Mouse (Mus musculus): ENCODE results near the gene Rpl10a. TPM values are rescaled to one million over a fixed set of nuclear protein-coding genes. Genes with fewer than 3 reads are reported as not detected.
"Not testable (repeated sequence)": the region's sequence is repeated elsewhere in the genome, so short reads cannot be mapped to it uniquely, and the experiment has no call there.

Gene Rpl10a
- total RNA-seq, 2 experiments from 2014 or later: 418 to 419 TPM

DNA sequence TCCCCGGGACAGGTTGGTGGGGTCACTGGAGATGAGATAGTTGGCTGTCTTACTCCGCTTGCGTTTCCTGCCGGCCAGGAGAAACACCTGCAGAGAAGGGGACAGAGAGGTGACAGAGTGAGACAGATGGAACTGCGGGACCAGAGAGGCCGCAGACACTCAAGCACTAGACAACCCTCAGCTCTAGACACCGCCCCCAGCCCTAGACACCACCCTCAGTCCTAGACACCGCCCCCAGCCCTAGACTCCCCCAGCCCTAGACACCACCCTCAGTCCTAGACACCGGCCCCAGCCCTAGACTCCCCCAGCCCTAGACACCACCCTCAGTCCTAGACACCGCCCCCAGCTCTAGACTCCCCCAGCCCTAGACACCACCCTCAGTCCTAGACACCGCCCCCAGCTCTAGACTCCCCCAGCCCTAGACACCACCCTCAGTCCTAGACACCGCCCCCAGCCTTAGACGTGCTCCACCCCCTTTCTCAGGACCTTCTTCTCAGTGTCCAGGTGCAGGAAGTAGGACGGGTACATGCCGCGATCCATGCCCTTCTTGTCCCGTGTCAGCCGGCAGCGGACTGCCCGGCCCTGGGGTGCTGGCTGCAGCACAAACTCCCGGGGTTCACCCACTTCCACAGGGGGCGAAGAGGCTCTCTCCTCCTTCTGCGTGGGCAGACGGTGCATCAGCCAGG, 30.4 kb downstream of the Rpl10a start:
- not testable (repeated sequence) for DNase-seq (ENCODE audit: low spot score)

DNA sequence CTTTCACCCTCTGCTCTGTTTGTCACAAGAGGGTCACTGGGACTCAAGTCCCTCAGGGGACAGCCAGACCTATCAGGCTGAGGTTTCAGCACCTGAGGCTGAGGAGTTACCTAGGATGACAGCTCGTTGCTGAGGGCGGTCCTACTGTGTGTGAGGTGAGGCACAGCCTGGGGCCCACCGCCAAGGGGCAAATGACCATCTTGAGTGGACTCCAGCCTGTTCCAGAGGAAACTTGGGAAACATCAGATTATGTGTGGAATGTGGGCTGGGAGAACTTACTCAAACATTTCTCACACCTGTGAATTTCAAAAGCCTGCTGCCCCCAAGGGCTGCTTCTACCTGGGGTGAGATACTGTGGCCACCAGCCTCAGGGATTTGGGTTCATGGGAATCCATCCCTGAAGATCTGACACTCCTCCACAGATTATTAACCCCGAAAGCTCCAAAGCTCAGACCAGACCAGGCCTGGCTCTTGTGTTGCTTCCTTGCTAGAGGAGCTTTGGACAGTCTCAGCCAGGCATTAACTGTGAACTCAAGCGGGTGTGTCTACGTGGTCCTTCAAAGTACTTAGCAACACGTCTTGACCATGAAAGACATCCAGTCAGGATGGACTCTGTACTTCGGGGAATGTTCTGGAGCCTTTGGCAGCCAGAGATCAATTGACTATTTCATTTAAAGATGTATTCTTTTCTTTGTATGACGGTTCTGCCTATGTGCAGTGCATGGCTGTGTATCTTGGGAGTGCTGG, 32.4 kb downstream of the Rpl10a start:
- no peak for DNase-seq (ENCODE audit: low spot score)

DNA sequence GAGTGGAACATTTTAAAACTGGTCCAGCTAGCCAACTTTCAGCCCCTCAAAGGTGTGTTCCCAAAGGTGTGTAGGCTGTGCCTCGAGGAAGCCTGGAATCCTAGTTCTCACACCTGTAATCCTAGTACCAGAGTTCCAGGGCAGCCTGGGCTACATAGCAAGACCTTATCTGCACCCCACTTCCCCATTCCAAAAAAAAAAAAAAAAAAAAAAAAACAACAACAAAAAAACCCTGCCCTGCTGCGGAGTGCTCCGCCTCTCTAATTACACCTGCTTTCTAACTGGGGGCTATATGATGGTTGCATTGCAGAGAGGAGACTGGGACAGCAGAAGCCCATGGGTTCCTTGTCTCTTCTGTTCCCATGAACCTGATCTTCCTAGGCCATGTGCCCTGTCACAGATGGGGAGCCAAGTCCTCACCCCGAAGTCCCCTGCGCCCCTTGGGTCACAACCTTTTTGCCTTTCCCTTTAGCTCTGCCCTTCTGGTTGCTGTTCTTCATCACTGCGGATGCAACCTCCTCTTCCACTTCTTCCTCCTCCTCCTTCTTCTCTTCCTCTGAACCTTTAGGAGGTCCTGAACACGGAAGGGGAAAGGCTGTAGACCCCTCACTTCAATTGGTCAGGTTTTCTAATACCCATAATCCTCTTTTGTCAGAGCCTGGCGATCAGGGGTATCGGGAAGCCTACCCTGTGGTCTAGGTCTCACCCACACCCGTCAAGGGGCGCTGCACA, 33.8 kb downstream of the Rpl10a start:
- DNase-seq (ENCODE audit: low spot score): no peak

DNA sequence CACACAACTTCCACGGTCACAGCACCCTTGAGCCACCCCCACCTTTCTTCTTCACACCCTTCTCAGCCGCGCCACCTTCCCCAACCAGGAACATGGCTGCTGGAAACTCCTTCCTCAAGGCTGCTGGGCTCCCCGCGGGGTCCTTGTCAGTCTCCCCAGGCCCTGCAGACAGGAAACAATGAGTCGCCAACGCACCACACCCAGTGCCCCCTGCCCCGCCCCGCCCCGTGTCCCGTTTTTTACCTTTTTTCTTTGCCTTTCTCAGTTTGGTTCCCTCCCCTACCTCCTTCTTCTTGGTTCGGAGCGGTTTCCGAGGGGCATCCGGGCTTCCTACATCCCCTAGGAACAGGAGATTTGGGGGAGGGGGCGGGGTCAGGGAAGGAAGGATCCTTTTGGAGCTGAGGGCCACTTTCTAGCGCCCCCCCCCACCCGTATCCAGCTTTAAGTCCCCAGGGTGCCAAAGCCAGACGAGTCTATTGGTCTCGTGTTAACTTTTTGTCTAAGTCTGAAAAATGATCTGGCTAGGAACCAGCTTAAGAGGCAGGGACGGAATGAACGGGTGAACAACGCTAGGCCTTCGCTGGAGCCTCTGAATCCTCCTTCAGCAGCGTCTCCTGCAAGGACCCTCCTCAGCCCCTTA, 34.5 kb downstream of the Rpl10a start:
- no peak for DNase-seq (ENCODE audit: low spot score)

DNA sequence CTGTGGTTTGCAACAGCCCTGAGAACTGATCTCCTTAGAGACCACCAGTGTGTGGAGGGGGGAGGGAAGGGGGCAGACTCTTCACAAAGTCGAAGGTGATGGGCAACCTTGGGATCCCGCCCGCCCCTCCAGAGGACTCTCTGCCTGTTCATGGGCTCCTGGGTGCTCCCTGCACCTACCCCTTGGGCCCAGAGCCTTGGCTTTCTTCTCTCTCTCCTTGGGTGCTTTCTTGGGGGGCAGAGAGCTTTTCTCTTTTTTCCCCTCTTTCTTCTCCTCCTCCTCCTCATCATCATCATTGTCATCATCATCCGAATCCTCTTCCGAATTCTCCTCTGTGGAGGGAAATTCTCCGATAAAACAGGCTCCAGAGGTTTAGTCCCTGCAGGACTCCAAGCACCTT, 35.2 kb downstream of the Rpl10a start:
- DNase-seq (ENCODE audit: low spot score): no peak

DNA sequence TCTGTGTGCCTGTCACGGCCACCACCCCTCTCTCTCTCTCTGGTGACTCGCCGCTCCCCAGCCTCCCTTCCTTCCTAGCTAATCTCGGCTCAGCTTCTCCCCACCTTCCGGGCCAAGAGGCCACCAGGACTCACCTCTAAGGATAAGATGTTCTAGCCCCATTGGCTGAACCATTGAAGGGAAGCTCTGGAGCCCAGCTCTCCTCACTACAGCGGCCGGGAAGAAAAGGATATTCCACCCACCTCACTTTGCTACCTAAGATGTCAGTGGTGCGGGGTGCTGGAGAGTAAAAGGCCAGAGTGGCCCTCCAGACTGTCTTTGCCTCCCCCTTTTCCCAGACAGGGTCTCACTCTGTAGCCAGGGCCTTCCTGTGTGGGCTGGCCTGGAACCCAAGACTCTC, 36.9 kb downstream of the Rpl10a start, which contains the start of gene Tulp1:
Gene Tulp1, minus strand, starts transcription at position 101 of the 400 bp plus-strand sequence.
- DNase-seq (ENCODE audit: low spot score): no peak

DNA sequence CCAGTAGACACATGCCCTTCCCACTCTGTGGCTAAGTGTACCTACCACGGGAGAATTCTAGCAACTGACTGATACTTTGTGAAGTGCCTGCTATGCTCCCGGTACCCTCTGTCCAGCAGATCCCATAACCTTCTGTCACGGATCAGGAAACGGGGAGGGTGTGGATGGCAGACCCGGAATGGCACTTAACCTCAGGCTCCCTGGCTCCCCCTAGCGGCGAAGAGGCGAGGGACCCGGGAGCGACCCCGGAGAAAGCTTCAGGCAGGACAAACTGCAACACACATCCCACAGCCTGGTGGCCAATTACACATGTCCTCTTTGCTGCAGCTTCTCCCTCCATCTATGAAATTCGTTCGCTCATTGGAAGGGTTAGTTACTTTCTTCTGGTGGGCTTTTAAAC, 40.2 kb downstream of the Rpl10a start:
- peak; percentile 83 for DNase-seq (ENCODE audit: low spot score)

DNA sequence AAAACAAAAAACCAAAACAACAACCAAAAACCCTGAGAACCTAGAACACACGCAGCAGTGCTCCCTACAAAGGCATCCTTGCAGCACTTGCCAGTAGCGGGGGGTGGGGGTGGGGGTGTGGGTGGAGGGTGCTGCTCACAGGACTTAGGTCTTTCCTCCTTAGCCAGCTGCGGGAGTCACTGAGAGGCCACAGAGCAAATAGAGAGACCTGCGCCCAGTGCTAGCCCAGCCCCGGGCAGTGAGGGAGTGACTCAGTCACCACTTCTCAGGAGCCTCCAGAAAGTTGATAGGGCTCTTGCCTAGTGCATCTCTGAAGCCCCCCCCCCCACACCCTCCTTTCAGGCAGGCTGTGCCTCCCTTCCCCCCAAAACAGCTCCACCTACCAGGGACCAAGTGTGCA, 40.8 kb downstream of the Rpl10a start:
- no peak for DNase-seq (ENCODE audit: low spot score)

DNA sequence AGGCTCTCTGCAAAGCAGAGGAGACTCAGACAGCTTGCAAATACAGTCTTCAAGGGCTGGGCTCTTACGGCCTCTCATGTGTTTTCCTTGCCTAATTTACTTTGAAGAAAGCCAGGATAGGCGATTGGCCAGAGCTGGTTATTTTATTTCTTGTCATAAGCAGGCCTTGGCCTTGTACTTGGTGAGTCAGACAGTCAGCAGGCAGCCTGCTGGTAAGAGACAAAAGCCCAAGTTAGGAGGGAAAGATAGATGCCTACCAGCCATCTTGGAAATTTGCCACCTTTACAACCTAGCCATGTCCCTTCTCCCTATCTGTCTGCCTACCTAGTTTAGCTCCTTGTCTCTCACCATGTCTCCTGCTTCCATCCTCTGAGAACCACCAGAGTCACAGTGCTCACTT, 43.0 kb downstream of the Rpl10a start:
- DNase-seq (ENCODE audit: low spot score): no peak

DNA sequence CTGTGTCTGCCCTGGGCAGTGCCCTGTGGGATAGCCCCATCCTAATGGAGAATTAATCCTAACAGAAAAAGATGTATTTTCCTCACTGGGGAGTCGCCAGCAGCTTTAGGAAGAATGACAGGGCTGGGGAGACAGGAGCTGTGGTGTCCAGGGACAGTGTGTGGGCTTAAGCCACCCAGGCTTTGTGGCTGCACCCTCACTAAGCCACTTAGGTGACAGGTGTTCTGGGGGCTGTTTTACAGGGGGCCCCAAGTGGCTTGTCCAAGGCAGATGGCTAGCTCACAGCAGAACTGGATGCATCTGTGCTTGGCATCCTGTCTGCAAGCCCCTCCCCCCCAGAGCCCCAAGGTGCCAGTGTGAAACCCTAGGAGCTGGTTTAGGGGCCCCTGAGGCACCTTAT, 43.7 kb downstream of the Rpl10a start:
- DNase-seq (ENCODE audit: low spot score): no peak

DNA sequence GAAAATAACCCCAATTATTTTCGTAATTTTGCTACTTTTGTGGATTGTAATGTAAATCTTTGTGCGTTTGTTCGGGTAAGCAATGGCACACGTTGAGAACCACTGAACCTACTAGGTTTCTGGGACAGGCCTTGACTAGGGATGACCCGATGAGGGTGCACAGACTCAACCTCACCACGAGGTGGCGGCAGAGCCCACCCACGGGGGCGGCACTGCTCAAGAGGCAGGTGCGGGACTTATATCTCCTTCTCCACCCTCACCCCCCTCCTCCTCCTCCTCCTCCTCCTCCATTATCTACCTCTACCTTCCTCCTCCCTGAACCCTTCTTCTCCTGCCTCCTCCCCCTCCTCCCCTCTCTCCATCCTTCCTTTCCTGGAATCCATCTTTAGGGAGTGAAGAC, 45.5 kb downstream of the Rpl10a start:
- peak; percentile 53 for DNase-seq (ENCODE audit: low spot score)

DNA sequence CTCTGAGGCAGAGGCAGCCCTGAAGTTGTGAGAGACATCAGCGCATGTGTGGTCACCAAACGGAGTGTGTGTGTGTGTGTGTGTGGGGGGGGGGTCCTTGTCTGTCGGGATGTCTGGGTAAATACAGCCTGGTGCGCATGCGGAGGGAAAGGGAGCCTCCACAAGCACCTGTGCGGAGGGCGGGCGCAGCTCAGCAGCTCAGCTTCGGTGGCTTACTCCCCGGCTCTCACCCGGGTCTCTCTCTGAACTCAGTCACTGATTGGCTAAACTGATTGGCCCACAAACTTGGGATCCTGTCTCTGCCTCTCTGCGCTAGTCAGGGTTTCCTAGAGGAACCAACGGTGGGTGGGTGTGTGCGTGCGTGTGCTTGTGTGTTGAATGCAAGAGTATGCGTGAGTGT, 46.2 kb downstream of the Rpl10a start:
- DNase-seq (ENCODE audit: low spot score): no peak

DNA sequence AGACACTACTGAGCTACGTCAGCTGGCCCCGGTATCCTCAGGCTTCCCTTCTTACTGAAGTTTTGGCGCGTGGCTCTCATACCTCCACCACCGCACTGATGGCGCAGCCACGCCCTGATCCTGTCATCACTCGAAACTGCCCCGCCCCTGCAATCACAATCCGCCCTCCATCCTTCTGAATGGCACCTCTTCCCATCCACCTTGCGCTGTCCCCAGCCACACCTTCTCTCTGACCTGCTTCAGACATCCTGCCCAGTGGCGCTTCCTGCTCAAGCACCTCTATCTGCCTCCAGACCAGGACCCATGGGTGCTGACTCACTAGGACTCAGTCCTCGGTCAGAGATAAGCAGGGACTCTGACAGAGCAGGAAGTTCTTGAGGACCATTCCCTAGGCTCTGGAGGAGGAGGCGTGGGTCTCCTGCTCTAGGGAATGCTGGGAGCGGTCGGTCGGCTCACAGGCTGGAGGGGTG, 47.4 kb downstream of the Rpl10a start:
- no peak for DNase-seq (ENCODE audit: low spot score)

DNA sequence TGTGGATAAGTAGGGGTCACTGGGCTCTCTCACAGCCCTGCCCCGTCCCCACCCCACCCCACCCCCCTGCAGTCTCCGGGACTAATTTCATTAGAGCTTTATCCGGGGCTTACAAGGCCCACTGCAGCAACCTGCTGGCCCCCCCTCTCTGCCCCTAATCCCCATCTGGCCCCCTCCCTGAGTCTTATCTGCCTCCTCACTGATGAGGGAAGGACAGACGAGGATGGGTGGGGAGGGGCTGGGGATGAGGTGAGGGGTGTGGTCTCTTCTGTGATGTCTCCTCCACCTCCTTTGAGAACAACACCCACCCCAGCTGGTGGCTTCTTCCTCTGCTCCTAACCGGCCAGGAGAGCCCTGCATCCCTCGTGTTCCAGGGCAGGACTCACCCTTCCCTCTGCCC, 52.0 kb downstream of the Rpl10a start:
- no peak for DNase-seq (ENCODE audit: low spot score)

Other genes starting within 250 kb of the Rpl10a start
- not detected for gene Tcp11, start 247.8 kb upstream of the Rpl10a start, total RNA-seq (2021)
- under 1 TPM; 0.16 to 0.26 TPM for gene Scube3, start 186.3 kb upstream of the Rpl10a start, total RNA-seq (2021)
- gene Zfp523, start 151.3 kb upstream of the Rpl10a start, total RNA-seq (2021): 10 to 100 TPM; 15.8 to 16.7 TPM
- gene Def6, start 120.7 kb upstream of the Rpl10a start, total RNA-seq (2021): 1 to 10 TPM; 1.1 to 1.9 TPM
- 10 to 100 TPM; 26.3 to 27.2 TPM for gene Ppard, start 95.8 kb upstream of the Rpl10a start, total RNA-seq (2021)
- 10 to 100 TPM; 10.3 to 11.2 TPM for gene Fance, start 15.0 kb upstream of the Rpl10a start, total RNA-seq (2021)
- gene Tead3, start 22.3 kb downstream of the Rpl10a start, total RNA-seq (2021): 1 to 10 TPM; 5.3 to 6.9 TPM
- not detected for gene Tulp1, start 36.8 kb downstream of the Rpl10a start, total RNA-seq (2021)
- gene Fkbp5, start 189.1 kb downstream of the Rpl10a start, total RNA-seq (2021): 10 to 100 TPM; 54.0 to 92.7 TPM
- not detected for gene Armc12, start 202.3 kb downstream of the Rpl10a start, total RNA-seq (2021)
- gene Clpsl2, start 220.9 kb downstream of the Rpl10a start, total RNA-seq (2021): not detected
- gene Clps, start 232.3 kb downstream of the Rpl10a start, total RNA-seq (2021): not detected
- gene Lhfpl5, start 247.2 kb downstream of the Rpl10a start, total RNA-seq (2021): not detected

All from gastrocnemius, adult 18-20 months (tissue).